Mouse (Mus musculus) embryo, embryonic 11 days (tissue): ENCODE results near the gene Fmo5.

Source experiments
- DNase-seq: peaks from one replicate; pipeline ENCODE4 v3.0.0-alpha.2; 2015

Fmo5 gene

GRCm38 (mm10) chr3:97682159-97682502, 53.5 kb downstream of the Fmo5 start:
- DNase-seq = peak; percentile 40

- DNase-seq = no peak
Observed at GRCm38 (mm10) chr3:97682576-97682975, 54.0 kb downstream of the Fmo5 start.

- DNase-seq = peak; percentile 50
Observed at GRCm38 (mm10) chr3:97683560-97684195, 55.1 kb downstream of the Fmo5 start.

- DNase-seq = no peak
Observed at GRCm38 (mm10) chr3:97686372-97687117, 57.9 kb downstream of the Fmo5 start.

- no peak for DNase-seq
Observed at GRCm38 (mm10) chr3:97689289-97689688, 60.7 kb downstream of the Fmo5 start.

- DNase-seq = peak; percentile 13
Observed at GRCm38 (mm10) chr3:97690590-97690989, 62.0 kb downstream of the Fmo5 start.

- DNase-seq = no peak
Observed at GRCm38 (mm10) chr3:97691443-97692017, 62.9 kb downstream of the Fmo5 start.

- no peak for DNase-seq
Observed at GRCm38 (mm10) chr3:97693806-97694205, 65.2 kb downstream of the Fmo5 start.

- no peak for DNase-seq
Observed at GRCm38 (mm10) chr3:97696866-97697265, 68.3 kb downstream of the Fmo5 start.

GRCm38 (mm10) chr3:97697291-97697690, 68.7 kb downstream of the Fmo5 start:
- DNase-seq = no peak

- DNase-seq = no peak
Observed at GRCm38 (mm10) chr3:97699061-97699460, 70.5 kb downstream of the Fmo5 start.

GRCm38 (mm10) chr3:97701198-97701597, 72.6 kb downstream of the Fmo5 start:
- no peak for DNase-seq

- no peak for DNase-seq
Observed at GRCm38 (mm10) chr3:97702448-97703080, 74.0 kb downstream of the Fmo5 start.
